Mouse (Mus musculus): ENCODE data around the gene Wdtc1.

Gene Wdtc1

GRCm38 (mm10) chr4:133353367-133354365 is at the start of gene Wdtc1:
Gene Wdtc1, minus strand, starts transcription at chr4:133353481.
- no peak for DNase-seq (ENCODE audit: low spot score)

GRCm38 (mm10) chr4:133402011-133402410 is 48.7 kb upstream of the Wdtc1 start:
- no peak for DNase-seq (ENCODE audit: low spot score)

- no peak for DNase-seq (ENCODE audit: low spot score)
These were observed 46.8 kb upstream of the Wdtc1 start for GRCm38 (mm10) chr4:133400098-133400497.

- DNase-seq (ENCODE audit: low spot score) = no peak
These were observed 46.2 kb upstream of the Wdtc1 start for GRCm38 (mm10) chr4:133399509-133399908.

- DNase-seq (ENCODE audit: low spot score) = no peak
These were observed 45.3 kb upstream of the Wdtc1 start for GRCm38 (mm10) chr4:133398619-133399018.

- DNase-seq (ENCODE audit: low spot score) = no peak
These were observed 44.7 kb upstream of the Wdtc1 start for GRCm38 (mm10) chr4:133397961-133398360.

GRCm38 (mm10) chr4:133397299-133397698 is 44.0 kb upstream of the Wdtc1 start:
- DNase-seq (ENCODE audit: low spot score) = no peak

- DNase-seq (ENCODE audit: low spot score) = no peak
These were observed 42.8 kb upstream of the Wdtc1 start for GRCm38 (mm10) chr4:133396079-133396478.

GRCm38 (mm10) chr4:133394981-133395573 is 41.8 kb upstream of the Wdtc1 start:
- DNase-seq (ENCODE audit: low spot score) = no peak

- no peak for DNase-seq (ENCODE audit: low spot score)
These were observed 38.1 kb upstream of the Wdtc1 start for GRCm38 (mm10) chr4:133391185-133392040.

- DNase-seq (ENCODE audit: low spot score) = no peak
These were observed 37.3 kb upstream of the Wdtc1 start for GRCm38 (mm10) chr4:133390585-133390984.

- no peak for DNase-seq (ENCODE audit: low spot score)
These were observed 36.8 kb upstream of the Wdtc1 start for GRCm38 (mm10) chr4:133390042-133390441.

GRCm38 (mm10) chr4:133388781-133389552 is 35.7 kb upstream of the Wdtc1 start:
- no peak for DNase-seq (ENCODE audit: low spot score)

GRCm38 (mm10) chr4:133387053-133387452 is 33.8 kb upstream of the Wdtc1 start:
- DNase-seq (ENCODE audit: low spot score) = no peak

- DNase-seq (ENCODE audit: low spot score) = no peak
These were observed 32.9 kb upstream of the Wdtc1 start for GRCm38 (mm10) chr4:133386061-133386797.

- no peak for DNase-seq (ENCODE audit: low spot score)
These were observed 27.9 kb upstream of the Wdtc1 start for GRCm38 (mm10) chr4:133381141-133381540.

GRCm38 (mm10) chr4:133380532-133380931 is 27.3 kb upstream of the Wdtc1 start:
- no peak for DNase-seq (ENCODE audit: low spot score)

- peak; percentile 68 for DNase-seq (ENCODE audit: low spot score)
These were observed 26.6 kb upstream of the Wdtc1 start for GRCm38 (mm10) chr4:133379861-133380260.

- DNase-seq (ENCODE audit: low spot score) = no peak
These were observed 25.7 kb upstream of the Wdtc1 start for GRCm38 (mm10) chr4:133379046-133379347.

GRCm38 (mm10) chr4:133378236-133379045 is 25.2 kb upstream of the Wdtc1 start:
- DNase-seq (ENCODE audit: low spot score) = peak; percentile 85

Measured in MN1 (cell line).